Mouse (Mus musculus) splenic B cell, adult 2 months (primary cell): ENCODE results near the gene Myo1f.
"Not testable (repeated sequence)": the region's sequence is repeated elsewhere in the genome, so short reads cannot be mapped to it uniquely, and the experiment has no call there.

ENCODE experiments used
- DNase-seq: peaks from one replicate; pipeline ENCODE4 v3.0.0-alpha.2; 2011; ENCODE audit warnings: low read depth, low spot score
- H3K27me3 ChIP-seq: 2 replicates; pipeline ENCODE4 v1.6.1; 2012; ENCODE audit warnings: mild to moderate bottlenecking, low read length, moderate library complexity, mixed read lengths; ENCODE audit not compliant: control insufficient read depth, poor library complexity, insufficient read depth, severe bottlenecking
- H3K36me3 ChIP-seq: 2 replicates; pipeline ENCODE4 v1.6.1; 2012; ENCODE audit warnings: mild to moderate bottlenecking, low read length, moderate library complexity, mixed read lengths; ENCODE audit not compliant: control insufficient read depth, poor library complexity, insufficient read depth, severe bottlenecking

Gene Myo1f

GRCm38 (mm10) chr17:33607273-33607672 lies 51.8 kb downstream of the Myo1f start:
- Histone ChIP-seq H3K27me3 (no peaks in the 10 kb centered on the region), H3K36me3 (0 out of 2 replicates have a peak, but pooled peaks cover 1% of the 10 kb centered on the region)
- DNase-seq = no peak

GRCm38 (mm10) chr17:33610548-33610947 lies 55.0 kb downstream of the Myo1f start:
- Histone ChIP-seq H3K36me3 (no peaks in the 10 kb centered on the region), H3K27me3 (no peaks in the 10 kb centered on the region)
- DNase-seq = no peak

DNA sequence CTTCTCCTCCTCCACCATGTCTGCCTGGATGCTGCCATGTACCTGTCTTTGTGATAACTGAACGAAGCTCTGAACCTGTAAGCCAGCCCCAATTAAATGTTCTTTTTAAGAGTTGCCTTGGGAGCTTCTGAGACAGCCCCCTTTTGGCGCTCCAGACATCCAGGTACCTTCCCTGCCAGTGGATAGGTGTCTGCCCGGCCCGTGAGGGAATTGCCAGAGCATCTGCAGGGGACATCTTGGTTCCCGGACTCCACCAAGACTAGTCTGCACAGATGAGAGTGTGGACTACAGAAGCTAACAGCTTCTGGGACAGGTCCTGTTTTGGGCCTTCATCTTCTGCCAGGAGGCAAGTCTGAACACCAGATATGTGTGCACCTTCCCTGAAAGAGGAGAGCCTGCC lies 58.2 kb downstream of the Myo1f start:
- H3K36me3 ChIP-seq, DNase-seq, H3K27me3 ChIP-seq: not testable (repeated sequence)

DNA sequence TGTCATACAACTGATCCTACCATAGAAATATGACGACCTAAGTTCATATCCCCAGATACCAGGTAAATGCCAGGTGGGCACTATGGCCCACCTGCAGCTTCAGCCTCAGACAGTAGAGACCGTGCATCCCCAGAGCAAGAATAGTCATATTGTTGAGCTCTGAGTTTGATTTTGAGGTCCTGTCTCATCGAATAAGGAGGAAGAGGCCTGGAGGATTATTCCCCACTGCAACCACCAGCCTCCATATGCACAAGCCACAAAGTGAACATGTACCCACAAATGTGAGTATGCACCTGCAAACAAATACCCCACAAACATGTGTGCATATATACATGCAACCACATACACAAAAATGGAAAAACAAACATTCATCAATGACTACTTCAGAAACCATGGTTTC lies 71.8 kb downstream of the Myo1f start:
- DNase-seq = no peak
- H3K27me3 ChIP-seq = no peaks in the 10 kb centered on the region
- H3K36me3 ChIP-seq = peaks cover 4% of the 10 kb centered on the region; the same call in 1 of the 2 replicates

DNA sequence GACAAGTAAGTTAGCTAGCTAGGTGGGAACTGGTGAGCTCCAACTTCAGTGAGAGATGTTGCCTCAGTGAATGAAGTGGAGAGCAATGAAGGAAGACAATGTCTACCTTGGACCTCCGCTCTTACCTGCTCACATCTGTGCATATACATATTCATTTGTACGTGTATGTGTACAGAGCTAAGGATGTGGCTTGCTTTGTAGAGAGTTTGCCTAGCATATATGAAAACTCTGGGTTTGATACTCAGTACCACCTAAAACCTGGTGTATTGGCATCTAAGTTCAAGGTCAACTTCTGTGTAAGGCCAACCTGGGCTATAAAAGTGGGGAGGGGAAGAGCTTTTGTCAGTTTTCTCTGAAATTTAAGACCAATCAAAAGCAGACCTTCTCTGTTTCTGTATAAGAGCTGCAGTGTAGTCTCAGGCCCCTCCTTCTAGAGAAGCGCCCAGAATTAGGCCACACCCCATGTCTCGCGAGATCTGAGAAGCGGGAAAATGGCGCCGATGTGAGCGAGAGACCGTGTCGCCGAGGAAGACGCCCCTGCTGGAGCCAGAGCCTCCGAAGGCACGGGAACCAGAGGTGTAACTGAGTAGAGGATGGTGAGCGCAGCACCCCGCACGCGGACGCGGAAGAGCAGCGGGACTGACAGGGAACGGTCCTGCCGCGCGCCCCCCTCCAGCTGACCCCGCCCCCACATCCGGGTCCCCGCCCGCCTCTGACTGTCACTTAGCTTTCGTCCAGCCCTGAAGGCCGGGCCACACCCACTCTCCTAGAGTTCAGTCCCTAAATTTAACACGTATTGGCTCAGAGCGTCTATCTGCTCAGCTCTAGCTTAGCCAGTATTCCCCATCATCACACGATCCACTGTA lies 73.3 kb downstream of the Myo1f start, which contains the start of gene Zfp414:
Gene Zfp414, plus strand, starts transcription at position 470 of the 866 bp plus-strand sequence.
- H3K36me3 ChIP-seq = peaks cover 4% of the 10 kb centered on the region; the same call in 1 of the 2 replicates
- DNase-seq = peak; percentile 96
- H3K27me3 ChIP-seq = no peaks in the 10 kb centered on the region

DNA sequence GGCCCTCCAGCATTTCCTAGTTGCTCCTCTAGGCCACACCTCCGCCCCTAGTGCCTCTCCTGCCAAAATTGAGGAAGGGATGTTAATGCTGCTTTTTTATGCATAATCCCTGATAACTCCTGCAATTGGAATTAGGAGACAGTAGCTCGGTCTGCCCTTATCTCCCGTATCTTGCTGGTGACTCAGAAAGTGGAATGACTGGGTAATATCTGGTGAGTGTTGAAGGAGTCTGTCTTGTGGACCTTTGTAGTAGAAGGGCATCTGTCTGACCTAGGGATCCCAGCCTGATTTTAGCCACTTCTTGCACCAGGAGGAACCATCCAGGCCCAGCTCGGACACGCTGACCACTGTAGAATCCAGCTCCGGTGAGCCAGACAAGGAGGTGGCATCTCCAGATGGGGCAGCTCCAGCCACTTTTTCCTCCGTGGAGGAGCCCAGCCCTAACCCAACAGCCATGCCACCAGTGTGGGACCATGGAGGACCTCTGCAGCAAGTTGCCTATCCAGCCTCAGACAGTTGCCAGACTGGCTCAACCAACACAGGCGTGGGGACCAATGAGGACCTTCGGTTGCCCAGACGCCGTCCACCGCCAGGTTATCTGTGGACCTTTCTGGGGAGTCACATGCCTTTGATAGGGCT lies 74.1 kb downstream of the Myo1f start:
- no peak for DNase-seq
- Histone ChIP-seq H3K27me3 (no peaks in the 10 kb centered on the region), H3K36me3 (peaks cover 4% of the 10 kb centered on the region; the same call in 1 of the 2 replicates)

- Histone ChIP-seq H3K36me3 (peaks cover 4% of the 10 kb centered on the region; the same call in 1 of the 2 replicates), H3K27me3 (no peaks in the 10 kb centered on the region)
- DNase-seq = no peak
Observed at GRCm38 (mm10) chr17:33630171-33630895, 74.8 kb downstream of the Myo1f start.

GRCm38 (mm10) chr17:33631236-33631635 lies 75.7 kb downstream of the Myo1f start:
- Histone ChIP-seq H3K36me3 (peaks cover 4% of the 10 kb centered on the region; the same call in 1 of the 2 replicates), H3K27me3 (no peaks in the 10 kb centered on the region)
- no peak for DNase-seq

GRCm38 (mm10) chr17:33631796-33632195 lies 76.3 kb downstream of the Myo1f start:
- DNase-seq = no peak
- no peaks in the 10 kb centered on the region for H3K27me3 ChIP-seq
- peaks cover 4% of the 10 kb centered on the region; the same call in 1 of the 2 replicates for H3K36me3 ChIP-seq

GRCm38 (mm10) chr17:33637038-33637437 lies 81.5 kb downstream of the Myo1f start:
- DNase-seq = no peak

DNA sequence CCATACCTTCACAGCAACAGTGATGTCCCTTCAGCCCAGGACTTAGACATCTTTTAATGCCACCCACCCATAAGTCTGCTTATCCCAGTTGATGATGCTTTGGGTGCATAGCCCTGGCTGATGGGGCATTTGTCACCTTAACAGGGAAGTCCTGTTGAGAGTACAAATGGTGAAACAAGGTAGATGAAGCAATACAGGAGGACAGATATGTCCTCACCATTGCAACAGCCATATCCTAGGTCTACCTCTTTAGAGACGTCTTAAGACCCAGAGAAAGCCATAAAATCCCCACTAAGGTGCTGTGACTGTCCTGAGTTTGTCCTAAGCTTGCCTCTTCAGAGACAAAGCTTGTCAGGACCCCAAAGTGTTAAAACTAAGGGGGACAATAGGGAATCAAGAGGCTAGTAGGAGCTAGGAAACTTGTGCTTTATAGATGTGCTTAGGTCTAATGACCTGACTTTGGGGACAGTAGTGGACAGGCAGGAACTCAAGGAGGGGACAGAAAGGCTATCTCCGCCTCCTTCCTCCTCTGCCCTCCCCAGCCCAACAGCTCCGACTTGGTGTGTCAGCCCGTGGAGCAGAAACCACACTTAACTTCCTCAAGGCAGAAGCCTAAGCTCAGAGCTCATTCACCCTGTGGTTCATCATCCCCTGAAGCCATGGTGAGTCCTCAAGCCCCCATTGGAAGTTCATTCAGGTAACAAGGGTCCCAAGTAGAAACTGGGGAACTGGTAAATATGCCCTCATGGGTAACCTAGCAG lies 82.2 kb downstream of the Myo1f start, which contains the start of gene Pram1:
Gene Pram1, plus strand, starts transcription at position 541 of the 761 bp plus-strand sequence.
- no peaks in the 10 kb centered on the region for H3K27me3 ChIP-seq
- no peak for DNase-seq
- no peaks in the 10 kb centered on the region for H3K36me3 ChIP-seq

More at GRCm38 (mm10) chr17:33637038-33637437, 81.5 kb downstream of the Myo1f start:
- no peaks in the 10 kb centered on the region for H3K27me3 ChIP-seq
- H3K36me3 ChIP-seq = no peaks in the 10 kb centered on the region

- Histone ChIP-seq H3K27me3 (no peaks in the 10 kb centered on the region), H3K36me3 (no peaks in the 10 kb centered on the region)
- DNase-seq = no peak
Observed at GRCm38 (mm10) chr17:33639743-33640142, 84.2 kb downstream of the Myo1f start.

GRCm38 (mm10) chr17:33644068-33644467 lies 88.6 kb downstream of the Myo1f start:
- H3K27me3 ChIP-seq = no peaks in the 10 kb centered on the region
- H3K36me3 ChIP-seq = peaks cover 8% of the 10 kb centered on the region
- DNase-seq = no peak

DNA sequence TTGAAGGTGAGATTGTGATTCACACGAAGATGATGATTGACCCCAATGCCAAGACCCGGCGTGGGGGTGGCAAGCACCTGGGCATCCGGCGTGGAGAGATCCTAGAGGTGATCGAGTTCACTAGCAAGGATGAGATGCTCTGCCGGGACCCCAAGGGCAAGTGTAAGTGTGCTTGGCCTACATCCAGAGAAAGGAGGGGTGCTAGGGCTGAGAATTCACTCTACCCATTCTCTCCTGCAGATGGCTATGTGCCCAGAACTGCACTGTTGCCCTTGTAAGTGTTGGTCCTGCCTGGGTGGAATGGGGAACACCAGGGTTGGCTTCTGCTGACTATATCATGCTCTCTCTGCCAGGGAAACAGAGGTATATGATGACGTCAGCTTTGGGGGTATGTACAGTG lies 89.6 kb downstream of the Myo1f start:
- Histone ChIP-seq H3K36me3 (peaks cover 8% of the 10 kb centered on the region), H3K27me3 (no peaks in the 10 kb centered on the region)
- DNase-seq = no peak
